Mouse (Mus musculus) megakaryocyte, embryonic 14.5 days (primary cell): Measurements from ENCODE around the gene Zmynd15. TPM values are rescaled to one million over a fixed set of nuclear protein-coding genes. Genes with fewer than 3 reads are reported as not detected.
A peak's percentile ranks its signal among the peaks of the same experiment; 100 is the strongest.

Source experiments
- H3K27me3 ChIP-seq: replicated peaks from 2 replicates; pipeline ENCODE3; 2012; ENCODE audit warnings: inconsistent platforms
- H3K36me3 ChIP-seq: replicated peaks from 2 replicates; pipeline ENCODE3; 2012; ENCODE audit warnings: low read length, inconsistent platforms, mixed read lengths
- H3K4me1 ChIP-seq: 2 replicates; pipeline ENCODE4 v1.6.1; 2012; ENCODE audit warnings: inconsistent platforms
- H3K4me3 ChIP-seq: replicated peaks from 2 replicates; pipeline ENCODE3; 2012; ENCODE audit warnings: moderate library complexity, mild to moderate bottlenecking, inconsistent platforms
- H3K9me3 ChIP-seq: 2 replicates; pipeline ENCODE4 v1.6.1; 2012; ENCODE audit warnings: inconsistent platforms
- FLI1 ChIP-seq: IDR thresholded peaks from 2 replicates; pipeline ENCODE4 v1.6.1; 2012; ENCODE audit warnings: low read length, inconsistent platforms, mixed read lengths
- GATA1 ChIP-seq: IDR thresholded peaks from 3 replicates; pipeline ENCODE4 v1.6.1; 2012; ENCODE audit warnings: mixed read lengths, low read length, inconsistent platforms, borderline replicate concordance
- polyA plus RNA-seq: library from polyadenylated mRNA; stranded (reverse); fragments of >175 nt; gene quantifications from 2 replicates; pipeline ENCODE4 v1.2.3, GENCODE M21; 2012; ENCODE audit warnings: low replicate concordance; ENCODE audit not compliant: insufficient read depth

The Zmynd15 gene
- polyA plus RNA-seq, 1 experiment: 3.6 TPM

DNA sequence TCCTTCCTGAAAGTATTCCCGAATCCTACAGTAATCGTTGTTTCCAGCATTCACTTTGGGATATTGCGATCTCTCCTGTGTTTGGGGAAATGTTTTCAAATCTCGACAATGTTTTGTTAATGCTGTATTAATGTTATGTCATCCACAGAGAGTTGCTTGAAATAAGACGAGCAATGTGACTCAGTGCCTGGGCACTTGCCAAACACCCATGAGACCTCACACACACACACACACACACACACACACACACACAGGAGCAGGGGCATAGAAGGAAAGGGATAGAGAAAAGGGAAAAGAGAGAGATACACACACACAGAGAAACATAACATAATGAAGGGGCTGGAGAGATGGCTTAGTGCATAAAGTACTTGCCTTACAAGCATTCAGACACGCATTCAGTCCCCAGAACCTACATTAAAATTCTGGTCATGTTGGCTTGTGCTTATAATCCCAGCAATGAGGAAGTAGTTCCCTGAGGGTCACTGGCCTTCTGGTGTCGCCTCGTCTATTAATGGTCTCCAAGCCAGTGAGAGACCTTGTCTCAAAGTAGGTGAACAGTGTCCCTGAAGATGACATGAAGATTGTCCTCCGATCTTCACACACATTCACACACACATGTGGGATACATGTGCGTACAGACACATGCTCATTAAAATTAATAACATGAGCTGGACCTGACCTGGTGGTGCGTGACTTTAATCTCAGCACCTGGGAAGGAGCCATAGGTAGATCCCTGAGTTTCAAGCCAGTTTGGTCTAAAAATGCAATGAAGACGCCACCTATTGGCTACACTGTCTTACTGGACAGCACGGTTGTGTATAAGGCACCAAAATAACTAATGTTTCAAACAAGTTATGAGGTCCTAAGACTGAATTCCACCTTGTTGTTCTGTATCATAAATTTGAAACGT, 40.6 kb downstream of the Zmynd15 start:
- Histone ChIP-seq H3K36me3 (no peaks in the 10 kb centered on the region), H3K4me1 (peaks cover 10% of the 10 kb centered on the region; the same call in 1 of the 2 replicates), H3K4me3 (no peak overlapping the region), H3K27me3 (peaks cover 15% of the 10 kb centered on the region), H3K9me3 (no peaks in the 10 kb centered on the region)
- TF ChIP-seq FLI1 (no peak), GATA1 (no peak)

DNA sequence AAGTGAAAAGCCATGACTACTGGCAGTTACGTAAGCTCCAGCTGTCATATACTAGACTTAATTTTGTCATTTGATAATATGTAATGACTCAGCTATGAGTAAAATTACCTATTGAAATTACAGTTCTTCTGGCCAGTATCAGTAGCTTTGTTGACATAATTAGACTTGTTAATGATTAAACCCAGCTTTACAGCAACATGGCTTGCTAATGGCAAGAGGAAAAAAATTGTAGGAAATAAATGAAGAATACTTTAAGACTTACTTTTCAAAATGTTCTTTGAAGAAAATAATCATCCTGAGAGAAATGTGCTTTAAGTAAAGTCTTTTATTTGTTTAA, 41.2 kb downstream of the Zmynd15 start:
- TF ChIP-seq GATA1 (no peak), FLI1 (no peak)
- H3K27me3 ChIP-seq: peaks cover 19% of the 10 kb centered on the region
- H3K9me3 ChIP-seq: no peaks in the 10 kb centered on the region
- H3K4me3 ChIP-seq: no peak overlapping the region
- H3K4me1 ChIP-seq: peaks cover 16% of the 10 kb centered on the region
- H3K36me3 ChIP-seq: no peaks in the 10 kb centered on the region

DNA sequence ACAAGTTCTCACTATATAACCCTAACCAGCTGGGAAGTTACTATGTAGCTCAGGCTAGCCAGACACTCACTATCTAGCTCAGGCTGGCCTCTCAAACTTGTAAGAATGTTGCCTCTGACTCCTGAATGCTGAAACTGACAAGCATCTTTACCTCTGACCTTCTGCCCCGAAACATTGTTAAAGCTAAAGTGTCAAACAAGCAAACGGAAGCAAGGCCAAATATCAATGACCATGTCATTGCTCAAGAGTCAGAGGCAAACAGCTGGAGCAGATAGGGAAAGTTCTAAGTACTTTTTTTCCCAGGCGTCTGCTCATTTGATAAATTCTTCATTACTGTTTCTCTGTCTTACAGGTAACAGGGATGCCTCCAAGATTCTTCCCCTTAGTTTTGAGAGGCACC, 42.8 kb downstream of the Zmynd15 start:
- no peaks in the 10 kb centered on the region for H3K36me3 ChIP-seq
- TF ChIP-seq GATA1 (no peak), FLI1 (no peak)
- H3K27me3 ChIP-seq: peaks cover 14% of the 10 kb centered on the region
- H3K4me1 ChIP-seq: peaks cover 25% of the 10 kb centered on the region
- no peaks in the 10 kb centered on the region for H3K9me3 ChIP-seq
- H3K4me3 ChIP-seq: no peak overlapping the region

DNA sequence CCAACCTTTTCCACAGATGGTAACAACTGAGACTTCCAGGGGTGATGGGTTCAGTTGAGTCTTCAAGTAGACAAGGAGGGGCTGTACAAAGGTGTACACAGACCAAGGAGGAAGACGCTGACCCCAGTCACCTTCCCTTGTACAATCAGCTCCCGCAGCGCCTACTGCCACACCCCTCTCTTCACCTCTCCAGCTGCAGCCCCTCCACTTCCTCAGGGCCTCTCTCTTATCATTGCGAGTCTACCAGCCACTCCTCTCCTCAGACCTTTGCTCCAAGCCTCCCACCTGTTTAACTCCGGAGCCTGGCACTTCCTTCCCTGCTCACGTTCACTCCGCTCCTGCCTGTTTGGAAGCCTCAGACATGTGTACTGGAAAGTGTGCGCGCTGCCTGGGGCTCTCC, 45.7 kb downstream of the Zmynd15 start, which contains the start of gene Tm4sf5:
Gene Tm4sf5 (plus strand): TSS at position 275 of the 400 bp plus-strand sequence.
- H3K4me3 ChIP-seq: no peak within 1 kb of the TSS
- peaks cover 32% of the 10 kb centered on the region for H3K27me3 ChIP-seq
- peaks cover 26% of the 10 kb centered on the region for H3K4me1 ChIP-seq
- no peaks in the 10 kb centered on the region for H3K9me3 ChIP-seq
- no peak for TF ChIP-seq GATA1
- TF ChIP-seq FLI1: no peak
- H3K36me3 ChIP-seq: no peaks in the 10 kb centered on the region

DNA sequence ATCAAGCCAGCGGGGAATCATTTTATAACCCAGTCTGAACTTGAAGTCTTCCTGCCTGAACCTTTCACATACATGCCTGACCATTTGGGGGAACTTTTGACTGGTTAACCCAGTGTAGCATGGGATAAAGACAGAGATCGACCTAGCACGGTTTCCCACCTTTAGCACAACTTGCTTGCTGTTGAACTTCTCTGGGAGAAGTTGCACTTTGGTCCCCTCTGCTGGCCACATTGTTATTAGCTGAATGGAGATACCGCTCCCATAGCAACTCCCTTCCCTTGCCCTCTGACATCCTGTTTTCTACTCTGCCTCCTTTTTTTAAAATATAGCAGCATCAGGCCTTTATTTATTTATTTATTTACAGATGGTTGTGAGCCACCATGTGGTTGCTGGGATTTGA, 47.2 kb downstream of the Zmynd15 start:
- Histone ChIP-seq H3K36me3 (no peaks in the 10 kb centered on the region), H3K27me3 (peaks cover 41% of the 10 kb centered on the region), H3K9me3 (no peaks in the 10 kb centered on the region), H3K4me3 (peak overlapping the region; percentile 57), H3K4me1 (peaks cover 32% of the 10 kb centered on the region)
- TF ChIP-seq GATA1 (no peak), FLI1 (no peak)

DNA sequence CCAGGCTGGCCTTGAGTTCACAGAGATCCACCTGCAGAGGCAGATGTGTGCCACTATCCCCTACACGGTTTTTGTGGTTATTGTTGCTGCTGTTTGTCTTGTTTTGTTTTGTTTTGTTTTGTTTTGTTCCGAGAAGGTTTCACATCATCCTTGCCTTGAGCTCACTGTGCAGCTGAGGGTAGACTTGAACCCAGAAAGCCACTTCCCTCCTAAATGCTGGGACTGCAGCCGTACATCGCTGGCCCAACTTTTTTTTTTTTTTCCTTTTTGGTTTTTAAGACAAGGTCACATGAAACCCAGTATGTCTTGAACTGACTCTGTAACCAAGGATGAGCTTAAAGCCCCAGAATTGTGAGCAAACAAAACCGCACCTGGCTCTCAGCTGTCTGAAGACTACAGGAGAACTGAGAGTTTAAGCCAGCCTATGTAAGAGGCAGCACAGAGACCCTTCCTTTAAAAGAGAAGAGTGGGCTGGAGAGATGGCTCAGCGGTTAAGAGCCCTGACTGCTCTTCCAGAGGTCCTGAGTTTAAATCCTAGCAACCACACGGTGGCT, 47.8 kb downstream of the Zmynd15 start:
- H3K4me3 ChIP-seq: no peak overlapping the region
- no peaks in the 10 kb centered on the region for H3K9me3 ChIP-seq
- peaks cover 39% of the 10 kb centered on the region for H3K27me3 ChIP-seq
- peaks cover 33% of the 10 kb centered on the region for H3K4me1 ChIP-seq
- no peak for TF ChIP-seq FLI1
- no peak for TF ChIP-seq GATA1
- H3K36me3 ChIP-seq: no peaks in the 10 kb centered on the region

DNA sequence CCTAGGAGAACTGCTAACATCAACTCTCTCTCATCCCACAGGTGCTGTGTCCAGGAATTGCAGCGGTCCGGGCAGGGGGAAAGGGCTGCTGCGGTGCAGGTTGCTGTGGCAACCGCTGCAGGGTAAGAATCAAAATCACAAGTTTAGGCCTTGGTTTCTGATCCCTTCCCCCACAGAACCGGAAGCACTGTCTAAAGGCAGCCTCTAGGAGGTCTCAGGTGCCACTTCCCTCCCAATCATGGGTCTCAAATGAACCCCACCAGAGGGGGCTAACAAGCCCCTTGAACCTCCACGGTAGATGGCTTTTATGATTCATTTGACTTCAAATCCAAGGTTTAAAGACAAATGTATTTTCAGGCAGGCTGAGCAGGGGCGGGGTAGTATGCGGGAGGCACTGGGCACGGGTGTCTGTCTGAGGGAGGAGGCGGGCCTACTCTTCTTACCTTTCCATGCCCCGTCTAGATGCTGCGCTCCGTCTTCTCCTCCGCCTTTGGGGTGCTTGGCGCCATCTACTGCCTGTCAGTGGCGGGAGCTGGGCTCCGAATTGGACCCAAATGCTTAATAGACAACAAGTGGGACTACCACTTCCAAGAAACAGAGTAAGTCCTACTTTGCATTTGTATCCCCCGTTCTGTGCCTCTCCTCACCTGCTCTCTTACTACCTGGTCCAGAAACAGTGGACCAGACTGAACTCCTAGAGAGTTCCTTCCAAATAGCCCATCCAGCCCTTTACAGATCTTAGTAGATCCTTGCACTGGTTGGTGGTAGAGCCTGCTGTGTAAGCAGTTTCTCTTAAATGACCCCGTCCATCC, 50.7 kb downstream of the Zmynd15 start:
- peak overlapping the region; percentile 72 for H3K4me3 ChIP-seq
- H3K4me1 ChIP-seq: peaks cover 50% of the 10 kb centered on the region
- H3K27me3 ChIP-seq: peaks cover 47% of the 10 kb centered on the region
- H3K36me3 ChIP-seq: no peaks in the 10 kb centered on the region
- TF ChIP-seq FLI1 (no peak), GATA1 (no peak)
- H3K9me3 ChIP-seq: no peaks in the 10 kb centered on the region

DNA sequence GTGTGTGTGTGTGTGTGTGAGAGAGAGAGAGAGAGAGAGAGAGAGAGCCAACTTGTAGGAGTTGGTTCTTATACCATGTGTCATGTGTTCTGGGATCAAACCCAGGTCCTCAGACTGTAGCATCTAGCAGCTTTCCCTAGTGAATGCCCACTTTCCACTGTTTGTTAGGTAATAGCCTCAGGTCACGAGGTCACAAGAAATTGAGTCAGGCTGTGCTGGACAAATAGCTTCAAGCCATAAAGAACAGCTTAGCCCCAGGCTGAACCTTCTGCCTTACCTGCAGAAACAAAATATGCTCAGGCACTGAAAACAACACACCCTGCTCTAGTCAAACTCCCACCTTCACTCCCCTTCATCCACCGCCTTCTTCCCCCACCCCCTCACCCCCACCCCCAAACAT, 52.0 kb downstream of the Zmynd15 start:
- Histone ChIP-seq H3K9me3 (no peaks in the 10 kb centered on the region), H3K4me1 (peaks cover 38% of the 10 kb centered on the region), H3K36me3 (no peaks in the 10 kb centered on the region), H3K27me3 (peaks cover 46% of the 10 kb centered on the region), H3K4me3 (no peak overlapping the region)
- TF ChIP-seq FLI1 (no peak), GATA1 (no peak)

DNA sequence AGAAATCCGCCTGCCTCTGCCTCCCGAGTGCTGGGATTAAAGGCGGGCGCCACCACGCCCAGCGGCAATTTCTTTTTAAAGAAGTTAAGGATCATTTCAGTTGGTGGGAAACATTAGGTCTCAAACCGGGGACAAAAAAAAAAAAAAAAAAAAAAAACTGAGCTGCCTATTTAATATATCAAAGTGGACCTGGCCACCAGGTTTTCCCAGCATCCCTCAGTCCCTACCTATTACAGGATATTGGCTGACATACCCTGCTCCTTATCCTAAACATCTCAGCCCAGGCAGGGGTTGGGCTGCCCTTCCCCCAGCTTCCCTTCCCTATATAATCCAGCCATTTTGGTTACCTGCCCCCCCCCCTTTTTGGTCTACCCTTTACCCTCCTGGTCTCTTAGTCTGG, 52.6 kb downstream of the Zmynd15 start:
- Histone ChIP-seq H3K4me3 (no peak overlapping the region), H3K27me3 (peaks cover 46% of the 10 kb centered on the region), H3K36me3 (no peaks in the 10 kb centered on the region), H3K4me1 (peaks cover 35% of the 10 kb centered on the region), H3K9me3 (no peaks in the 10 kb centered on the region)
- TF ChIP-seq FLI1 (no peak), GATA1 (no peak)

DNA sequence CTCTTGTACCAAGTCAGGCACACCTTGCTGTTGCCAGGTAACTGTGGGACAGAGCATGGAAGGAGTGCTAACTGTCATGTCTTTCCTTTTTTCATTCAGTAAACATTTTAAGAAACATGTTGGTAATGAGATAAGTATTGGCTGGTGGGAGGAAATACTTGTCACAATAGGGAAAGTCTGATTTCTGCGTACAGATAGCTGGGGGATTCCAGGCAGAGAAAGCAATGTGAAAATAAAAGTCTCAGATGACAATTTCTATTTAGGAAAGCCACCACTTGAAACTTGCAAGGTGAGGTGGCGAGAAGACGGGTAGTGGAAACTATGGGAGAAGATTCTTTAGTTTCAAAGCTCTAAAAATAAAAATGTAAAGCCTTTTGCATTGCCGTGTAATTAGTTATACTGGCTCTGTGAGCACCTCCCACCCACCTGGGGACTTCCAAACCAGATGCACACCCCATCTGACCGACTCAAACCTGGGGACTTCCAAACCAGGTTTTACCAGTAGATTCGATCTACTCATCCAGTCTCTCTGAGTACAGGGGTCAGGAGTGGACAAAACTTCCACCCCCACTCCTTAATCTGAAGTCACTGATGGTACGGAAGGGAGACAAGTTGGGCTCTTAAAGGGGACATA, 53.6 kb downstream of the Zmynd15 start:
- H3K4me3 ChIP-seq: no peak overlapping the region
- H3K27me3 ChIP-seq: peaks cover 44% of the 10 kb centered on the region
- H3K4me1 ChIP-seq: peaks cover 35% of the 10 kb centered on the region
- H3K9me3 ChIP-seq: no peaks in the 10 kb centered on the region
- TF ChIP-seq GATA1 (no peak), FLI1 (no peak)
- H3K36me3 ChIP-seq: no peaks in the 10 kb centered on the region
